13 mouse cellular contexts compared by ENCODE assay signal in the genomic region with DNA sequence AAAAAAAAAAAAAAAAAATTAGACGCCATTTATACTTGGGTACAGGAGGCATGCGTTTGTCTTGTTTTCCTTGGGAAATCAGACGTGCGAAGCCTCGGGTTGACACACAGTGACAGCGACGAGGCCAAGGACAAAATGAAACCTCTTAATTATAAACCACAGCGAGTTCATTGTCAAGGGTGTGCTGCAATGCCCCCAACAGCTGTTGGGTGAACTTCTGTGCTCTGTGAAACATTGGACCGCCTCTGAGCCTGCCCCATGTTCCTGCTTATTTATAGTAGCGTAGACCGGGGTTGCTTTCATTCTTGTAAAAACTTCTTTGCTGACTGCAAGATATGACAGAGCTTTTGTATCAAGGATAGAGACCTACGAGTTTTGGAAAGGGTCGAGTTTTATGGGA. TPM values are rescaled to one million over a fixed set of nuclear protein-coding genes. Genes with fewer than 3 reads are reported as not detected.
DNase-seq lines count a peak whose midpoint lies in the region; ATAC-seq and TF ChIP-seq lines count a peak whose summit lies in the region.
"Had no signal": no experiment of that assay in that cellular context is flagged by ENCODE, and none has a peak within 500 bp of the region (broad histone marks: within the 10 kb centered on the region; RNA-seq: fewer than 3 reads in every experiment).

No protein-coding gene starts in this region.

- no peak for TF ChIP-seq POLR2A in lung, adult 2 months (IDR thresholded peaks at IDR 0.05; ENCODE audit: borderline replicate concordance, extremely low read depth, low read depth, low read length)
- no peak for TF ChIP-seq POLR2A in cerebellum, adult 2 months (IDR thresholded peaks at IDR 0.05; ENCODE audit: borderline replicate concordance, insufficient read depth, low read length)

- peak; percentile 48 for DNase-seq in adrenal gland, adult 8-10 months
- no peak for DNase-seq in adrenal gland, postnatal 4 days (ENCODE audit: low spot score in 2 of 2)
- peak; percentile 42 to 57 for DNase-seq in lung, adult 18-20 months
- DNase-seq in lung, adult 2 months = no peak
- no peak for DNase-seq in lung, embryonic 14.5 days
- DNase-seq in cerebellum, adult 2 months = no peak
- DNase-seq in right cerebral cortex, postnatal 10 days (ENCODE audit: low spot score in 2 of 2) = no peak
- DNase-seq: liver, embryonic 13.5 days; retina, postnatal 1 day had no signal

- no peaks in the 10 kb centered on the region for H3K27me3 ChIP-seq in lung, embryonic 14.5 days (ENCODE audit: insufficient read depth, low read length)
- H3K27me3 ChIP-seq in intestine, embryonic 16.5 days (replicated peaks; ENCODE audit: control insufficient read depth, insufficient read depth, low read length) = no peaks in the 10 kb centered on the region
- H3K27me3 ChIP-seq in cerebellum, adult 2 months (ENCODE audit: control insufficient read depth, insufficient read depth, low read length) = no peaks in the 10 kb centered on the region
- H3K27me3 ChIP-seq: hindbrain, embryonic 15.5 days; liver, embryonic 13.5 days had no signal

- WGBS in lung, adult 2 months = 61% methylated on average over 13 of the region's 13 CpGs
- 60% methylated on average over 13 of the region's 13 CpGs for WGBS in lung, embryonic 14.5 days
- WGBS in intestine, embryonic 16.5 days = 72% methylated on average over 13 of the region's 13 CpGs
- WGBS in cerebellum, adult 2 months = 63% methylated on average over 13 of the region's 13 CpGs

- H3K36me3 ChIP-seq in lung, embryonic 14.5 days (ENCODE audit: insufficient read depth) = no peaks in the 10 kb centered on the region
- no peaks in the 10 kb centered on the region for H3K36me3 ChIP-seq in intestine, embryonic 16.5 days (ENCODE audit: control insufficient read depth, insufficient read depth, low read length)
- H3K36me3 ChIP-seq: G1E; hindbrain, embryonic 15.5 days; liver, embryonic 13.5 days had no signal

- 0 out of 2 replicates have a peak, but pooled peaks have one; percentile 28 for ATAC-seq in lung, embryonic 14.5 days (ENCODE audit: insufficient read depth)
- no peak for ATAC-seq in intestine, embryonic 16.5 days

- no peak overlapping the region for H3K27ac ChIP-seq in lung, embryonic 14.5 days (ENCODE audit: low read depth)
- H3K27ac ChIP-seq in intestine, embryonic 16.5 days (ENCODE audit: low read length) = no peak overlapping the region
- no peak overlapping the region for H3K27ac ChIP-seq in cerebellum, adult 2 months (ENCODE audit: insufficient read depth, low read length)
- H3K27ac ChIP-seq: hindbrain, embryonic 15.5 days; liver, embryonic 13.5 days had no signal

- H3K4me2 ChIP-seq in lung, embryonic 14.5 days = no peak overlapping the region
- H3K4me2 ChIP-seq in intestine, embryonic 16.5 days (ENCODE audit: low read depth, low read length) = no peak overlapping the region
- H3K4me2 ChIP-seq: hindbrain, embryonic 15.5 days; liver, embryonic 13.5 days; midbrain, embryonic 11.5 days had no signal

- no peak overlapping the region for H3K4me3 ChIP-seq in lung, adult 2 months (replicated peaks; ENCODE audit: extremely low read depth, low read depth, low read length)
- no peak overlapping the region for H3K4me3 ChIP-seq in lung, embryonic 14.5 days (ENCODE audit: low read depth, low read length)
- H3K4me3 ChIP-seq in intestine, embryonic 16.5 days (ENCODE audit: low read length) = no peak overlapping the region
- H3K4me3 ChIP-seq in cerebellum, adult 2 months (replicated peaks; ENCODE audit: insufficient read depth, low read depth, low read length) = no peak overlapping the region
- H3K4me3 ChIP-seq: hindbrain, embryonic 15.5 days; liver, embryonic 13.5 days had no signal

- TF ChIP-seq CTCF in lung, adult 2 months (IDR thresholded peaks at IDR 0.05; ENCODE audit: insufficient read depth, low read length) = no peak
- no peak for TF ChIP-seq CTCF in lung, embryonic 14.5 days (IDR thresholded peaks at IDR 0.05; ENCODE audit: low read depth)
- TF ChIP-seq CTCF in cerebellum, adult 2 months (IDR thresholded peaks at IDR 0.05; ENCODE audit: borderline replicate concordance, insufficient read depth, low read depth, low read length) = no peak

- no peaks in the 10 kb centered on the region for H3K9me3 ChIP-seq in lung, embryonic 14.5 days (ENCODE audit: low read depth, low read length)
- no peaks in the 10 kb centered on the region for H3K9me3 ChIP-seq in intestine, embryonic 16.5 days (ENCODE audit: control insufficient read depth, low read length)
- H3K9me3 ChIP-seq: hindbrain, embryonic 15.5 days; liver, embryonic 13.5 days had no signal

- H3K4me1 ChIP-seq in lung, adult 2 months (ENCODE audit: control insufficient read depth, insufficient read depth, low read length) = no peaks in the 10 kb centered on the region
- H3K4me1 ChIP-seq in lung, embryonic 14.5 days (ENCODE audit: insufficient read depth) = no peaks in the 10 kb centered on the region
- no peaks in the 10 kb centered on the region for H3K4me1 ChIP-seq in intestine, embryonic 16.5 days (ENCODE audit: control insufficient read depth, insufficient read depth, low read length)
- H3K4me1 ChIP-seq in cerebellum, adult 2 months (ENCODE audit: control insufficient read depth, insufficient read depth, low read length) = no peaks in the 10 kb centered on the region
- H3K4me1 ChIP-seq: hindbrain, embryonic 15.5 days; liver, embryonic 13.5 days had no signal

- H3K9ac ChIP-seq in lung, embryonic 14.5 days = no peak overlapping the region
- H3K9ac ChIP-seq in intestine, embryonic 16.5 days (ENCODE audit: low read depth, low read length) = no peak overlapping the region
- H3K9ac ChIP-seq: hindbrain, embryonic 15.5 days; liver, embryonic 13.5 days had no signal

RNA-seq across cellular contexts. Expression of a gene that starts 16.9 kb away (rescaled TPM):
- 100 to 1,000 TPM; 150 to 176 (median 164) TPM for total RNA-seq in adrenal gland, adult 8-10 months (2022)
- 100 to 1,000 TPM; 130 to 131 TPM for total RNA-seq in adrenal gland, postnatal 4 days (2021)
- 113 and 118 TPM in 2 replicates for polyA plus RNA-seq in lung, adult 2 months (2012; rRNA removed)
- 86.3 and 89.0 TPM in 2 replicates for polyA plus RNA-seq in lung, embryonic 14.5 days (2014; fragmentation: Nextera tagmentation; extraction: Ambion mirVana)
- 27.0 and 59.0 TPM in 2 replicates for polyA plus RNA-seq in intestine, embryonic 16.5 days (2015; fragmentation: Nextera tagmentation; extraction: Ambion mirVana)
- 182 and 202 TPM in 2 replicates for polyA plus RNA-seq in cerebellum, adult 2 months (2012; rRNA removed)

Comparison
In these comparisons a context has a peak if more than half of its experiments do, and no peak if none do; other contexts are left out.
1. DNase-seq: peak in adrenal gland, adult 8-10 months (single experiment) and lung, adult 18-20 months (2 of 2); none in adrenal gland, postnatal 4 days (0 of 2), lung, adult 2 months (single experiment), lung, embryonic 14.5 days (single experiment), cerebellum, adult 2 months (0 of 2) and right cerebral cortex, postnatal 10 days (0 of 2).